ENCODE assay signal across 8 mouse cellular contexts in genomic region chr2:102804109-102804508, GRCm38 (mm10).
A peak's percentile ranks its signal among the peaks of the same experiment; 100 is the strongest.
DNase-seq lines count a peak whose midpoint lies in the region; ATAC-seq and TF ChIP-seq lines count a peak whose summit lies in the region.

No protein-coding gene starts in this region.

- peak; percentile 36 for DNase-seq in hindbrain, embryonic 11.5 days (ENCODE audit: low spot score)
- peak; percentile 58 for DNase-seq in thymus, postnatal 0 days (ENCODE audit: low spot score)
- no peak for DNase-seq in thymus, postnatal 4 days
- DNase-seq in embryonic facial prominence, embryonic 14.5 days (ENCODE audit: low spot score) = peak; percentile 65
- peak; percentile 20 for DNase-seq in stomach, postnatal 0 days (ENCODE audit: low spot score)
- no peak for DNase-seq in left cerebral cortex, adult 18-20 months (ENCODE audit: low spot score in 2 of 2)

- 64% methylated on average over 2 of the region's 2 CpGs for WGBS in hindbrain, embryonic 11.5 days
- WGBS in hindbrain, embryonic 16.5 days = 47% methylated on average over 2 of the region's 2 CpGs
- 38% methylated on average over 2 of the region's 2 CpGs for WGBS in embryonic facial prominence, embryonic 14.5 days
- 35% methylated on average over 2 of the region's 2 CpGs for WGBS in stomach, postnatal 0 days
- 62% methylated on average over 2 of the region's 2 CpGs for WGBS in hindbrain, embryonic 13.5 days

- no peak overlapping the region for H3K27ac ChIP-seq in hindbrain, embryonic 11.5 days (ENCODE audit: low read depth, low read length)
- H3K27ac ChIP-seq in hindbrain, embryonic 16.5 days (ENCODE audit: low read depth, low read length) = no peak overlapping the region
- no peak overlapping the region for H3K27ac ChIP-seq in embryonic facial prominence, embryonic 14.5 days (replicated peaks; ENCODE audit: low read depth, low read length)
- no peak overlapping the region for H3K27ac ChIP-seq in stomach, postnatal 0 days (replicated peaks)
- H3K27ac ChIP-seq in hindbrain, embryonic 13.5 days = no peak overlapping the region

- H3K36me3 ChIP-seq in hindbrain, embryonic 11.5 days (ENCODE audit: control insufficient read depth, insufficient read depth, low read length) = no peaks in the 10 kb centered on the region
- no peaks in the 10 kb centered on the region for H3K36me3 ChIP-seq in hindbrain, embryonic 16.5 days (ENCODE audit: control insufficient read depth, insufficient read depth, low read length)
- H3K36me3 ChIP-seq in embryonic facial prominence, embryonic 14.5 days (ENCODE audit: control insufficient read depth, insufficient read depth, low read length) = no peaks in the 10 kb centered on the region
- no peaks in the 10 kb centered on the region for H3K36me3 ChIP-seq in stomach, postnatal 0 days (ENCODE audit: control insufficient read depth, insufficient read depth, low read length)
- no peaks in the 10 kb centered on the region for H3K36me3 ChIP-seq in hindbrain, embryonic 13.5 days

- no peak overlapping the region for H3K9ac ChIP-seq in hindbrain, embryonic 11.5 days (ENCODE audit: low read depth, low read length)
- no peak overlapping the region for H3K9ac ChIP-seq in hindbrain, embryonic 16.5 days (ENCODE audit: low read depth, low read length)
- H3K9ac ChIP-seq in embryonic facial prominence, embryonic 14.5 days (ENCODE audit: low read depth, low read length) = no peak overlapping the region
- no peak overlapping the region for H3K9ac ChIP-seq in stomach, postnatal 0 days (ENCODE audit: low read length)
- no peak overlapping the region for H3K9ac ChIP-seq in hindbrain, embryonic 13.5 days

- no peak overlapping the region for H3K4me3 ChIP-seq in hindbrain, embryonic 11.5 days (ENCODE audit: low read depth, low read length)
- H3K4me3 ChIP-seq in hindbrain, embryonic 16.5 days (ENCODE audit: low read length) = no peak overlapping the region
- H3K4me3 ChIP-seq in embryonic facial prominence, embryonic 14.5 days (ENCODE audit: low read depth, low read length) = no peak overlapping the region
- H3K4me3 ChIP-seq in stomach, postnatal 0 days (ENCODE audit: low read depth, low read length) = no peak overlapping the region
- no peak overlapping the region for H3K4me3 ChIP-seq in hindbrain, embryonic 13.5 days

- H3K9me3 ChIP-seq in hindbrain, embryonic 11.5 days (ENCODE audit: control insufficient read depth, low read length) = no peaks in the 10 kb centered on the region
- H3K9me3 ChIP-seq in hindbrain, embryonic 16.5 days (ENCODE audit: control insufficient read depth, low read length) = no peaks in the 10 kb centered on the region
- no peaks in the 10 kb centered on the region for H3K9me3 ChIP-seq in embryonic facial prominence, embryonic 14.5 days (ENCODE audit: control insufficient read depth, low read length)
- H3K9me3 ChIP-seq in stomach, postnatal 0 days (ENCODE audit: control insufficient read depth, low read length) = no peaks in the 10 kb centered on the region
- no peaks in the 10 kb centered on the region for H3K9me3 ChIP-seq in hindbrain, embryonic 13.5 days

- peak; percentile 89 for TF ChIP-seq CTCF in stomach, postnatal 0 days (IDR thresholded peaks at IDR 0.05; ENCODE audit: low read depth)

- ATAC-seq in hindbrain, embryonic 11.5 days (ENCODE audit: low FRiP score) = no peak
- no peak for ATAC-seq in hindbrain, embryonic 16.5 days
- no peak for ATAC-seq in embryonic facial prominence, embryonic 14.5 days (ENCODE audit: low read depth)
- no peak for ATAC-seq in stomach, postnatal 0 days (ENCODE audit: low FRiP score, low TSS enrichment)
- no peak for ATAC-seq in hindbrain, embryonic 13.5 days (ENCODE audit: low FRiP score)

- no peaks in the 10 kb centered on the region for H3K4me1 ChIP-seq in hindbrain, embryonic 11.5 days (replicated peaks; ENCODE audit: control insufficient read depth, insufficient read depth, low read length)
- H3K4me1 ChIP-seq in hindbrain, embryonic 16.5 days (ENCODE audit: control insufficient read depth, insufficient read depth, low read depth, low read length) = no peaks in the 10 kb centered on the region
- no peaks in the 10 kb centered on the region for H3K4me1 ChIP-seq in embryonic facial prominence, embryonic 14.5 days (ENCODE audit: control insufficient read depth, insufficient read depth, low read length)
- no peaks in the 10 kb centered on the region for H3K4me1 ChIP-seq in stomach, postnatal 0 days (replicated peaks; ENCODE audit: control insufficient read depth, insufficient read depth)
- no peaks in the 10 kb centered on the region for H3K4me1 ChIP-seq in hindbrain, embryonic 13.5 days (replicated peaks)

- no peak overlapping the region for H3K4me2 ChIP-seq in hindbrain, embryonic 11.5 days (replicated peaks; ENCODE audit: low read depth, low read length)
- no peak overlapping the region for H3K4me2 ChIP-seq in hindbrain, embryonic 16.5 days (ENCODE audit: low read length)
- H3K4me2 ChIP-seq in embryonic facial prominence, embryonic 14.5 days (ENCODE audit: low read depth, low read length) = no peak overlapping the region
- H3K4me2 ChIP-seq in stomach, postnatal 0 days (replicated peaks; ENCODE audit: low read depth) = no peak overlapping the region
- H3K4me2 ChIP-seq in hindbrain, embryonic 13.5 days = no peak overlapping the region

- no peak for TF ChIP-seq EP300 in stomach, postnatal 0 days (optimal IDR thresholded peaks at IDR 0.05)

- H3K27me3 ChIP-seq in hindbrain, embryonic 11.5 days (ENCODE audit: control insufficient read depth, insufficient read depth, low read length) = no peaks in the 10 kb centered on the region
- no peaks in the 10 kb centered on the region for H3K27me3 ChIP-seq in hindbrain, embryonic 16.5 days (replicated peaks; ENCODE audit: control insufficient read depth, insufficient read depth, low read length)
- no peaks in the 10 kb centered on the region for H3K27me3 ChIP-seq in embryonic facial prominence, embryonic 14.5 days (replicated peaks; ENCODE audit: control insufficient read depth, insufficient read depth, low read length)
- H3K27me3 ChIP-seq in stomach, postnatal 0 days (ENCODE audit: control insufficient read depth, insufficient read depth, low read length) = no peaks in the 10 kb centered on the region
- no peaks in the 10 kb centered on the region for H3K27me3 ChIP-seq in hindbrain, embryonic 13.5 days

Comparison
In these comparisons a context has a peak if more than half of its experiments do, and no peak if none do; other contexts are left out.
1. DNase-seq: peak in hindbrain, embryonic 11.5 days (single experiment), thymus, postnatal 0 days (single experiment), embryonic facial prominence, embryonic 14.5 days (single experiment) and stomach, postnatal 0 days (single experiment); none in thymus, postnatal 4 days (single experiment) and left cerebral cortex, adult 18-20 months (0 of 2).